Mouse (Mus musculus) kidney, adult 2 months (tissue): ENCODE measurements around the gene Svs5. TPM values are rescaled to one million over a fixed set of nuclear protein-coding genes. Genes with fewer than 3 reads are reported as not detected.

Experiments
- DNase-seq: peaks from one replicate; pipeline ENCODE4 v3.0.0; 2021
- H3K27ac ChIP-seq: fragments of 200-500 bp; 2 replicates; pipeline ENCODE4 v1.5.1; 2012; ENCODE audit warnings: low read depth, low read length, control low read depth, inconsistent platforms; ENCODE audit not compliant: insufficient read depth
- H3K27me3 ChIP-seq: fragments of 200-500 bp; replicated peaks from 2 replicates; pipeline ENCODE4 v1.6.1; 2012; ENCODE audit warnings: mild to moderate bottlenecking, moderate library complexity, low read length, inconsistent platforms; ENCODE audit not compliant: control insufficient read depth, insufficient read depth
- H3K36me3 ChIP-seq: fragments of 200-500 bp; 2 replicates; pipeline ENCODE4 v1.6.1; 2012; ENCODE audit warnings: mild to moderate bottlenecking, moderate library complexity, low read length, inconsistent platforms; ENCODE audit not compliant: control insufficient read depth, insufficient read depth
- H3K4me1 ChIP-seq: fragments of 200-500 bp; 2 replicates; pipeline ENCODE4 v1.6.1; 2011; ENCODE audit warnings: low read length; ENCODE audit not compliant: control insufficient read depth, insufficient read depth
- H3K4me3 ChIP-seq: fragments of 200-500 bp; 2 replicates; pipeline ENCODE4 v1.5.1; 2011; ENCODE audit warnings: mild to moderate bottlenecking, low read depth, low read length, control low read depth; ENCODE audit not compliant: insufficient read depth
- CTCF ChIP-seq: fragments of 200-500 bp; conservative IDR thresholded peaks from 2 replicates; pipeline ENCODE4 v1.5.1; 2011; ENCODE audit warnings: low read depth, mild to moderate bottlenecking, control low read depth, low read length, moderate library complexity, mixed read lengths; ENCODE audit not compliant: insufficient read depth, insufficient read length
- POLR2A ChIP-seq: fragments of 200-500 bp; IDR thresholded peaks from one replicate; pipeline ENCODE4 v1.6.1; 2011; ENCODE audit warnings: low read depth, low read length, control low read depth
- WGBS: fragments of 180-500 bp; shearing (Covaris S2); methylation state at CpG from one replicate; pipeline ENCODE4 v1.1.7; 2018; 5-methylcytosine and 5-hydroxymethylcytosine counted together
- polyA plus RNA-seq: library from polyadenylated mRNA; depleted of rRNA; stranded (reverse); fragments of >200 nt; gene quantifications from 2 replicates; pipeline ENCODE4 v1.2.3, GENCODE M21; 2012; rRNA removed

Svs5 gene
- polyA plus RNA-seq, 1 experiment = not detected

- no peak for DNase-seq
- WGBS = 62% methylated on average over 3 of the region's 3 CpGs
- TF ChIP-seq CTCF = no peak
- no peak for TF ChIP-seq POLR2A
- no peaks in the 10 kb centered on the region for H3K27me3 ChIP-seq
- no peak overlapping the region for H3K27ac ChIP-seq
- no peaks in the 10 kb centered on the region for H3K4me1 ChIP-seq
- H3K36me3 ChIP-seq = no peaks in the 10 kb centered on the region
- H3K4me3 ChIP-seq = no peak overlapping the region
Measured at GRCm38 (mm10) chr2:164382971-164383370, 50.4 kb downstream of the Svs5 start.

Other genes with a start within 250 kb of the Svs5 start
- 0.36 and 0.48 TPM in 2 replicates for gene Kcns1, start 161.6 kb upstream of the Svs5 start, polyA plus RNA-seq
- not detected in 2 replicates for gene Wfdc5, start 150.0 kb upstream of the Svs5 start, polyA plus RNA-seq
- not detected in 2 replicates for gene Wfdc12, start 142.1 kb upstream of the Svs5 start, polyA plus RNA-seq
- 0.20 TPM in 1 of 2 replicates, not detected in the other for gene Wfdc15a, start 132.6 kb upstream of the Svs5 start, polyA plus RNA-seq
- 492 and 557 TPM in 2 replicates for gene Wfdc15b, start 111.1 kb upstream of the Svs5 start, polyA plus RNA-seq
- not detected in 2 replicates for gene Svs2, start 94.3 kb upstream of the Svs5 start, polyA plus RNA-seq
- gene Svs3b, start 76.1 kb upstream of the Svs5 start, polyA plus RNA-seq = not detected in 2 replicates
- not detected in 2 replicates for gene Svs4, start 54.3 kb upstream of the Svs5 start, polyA plus RNA-seq
- gene Svs3a, start 43.5 kb upstream of the Svs5 start, polyA plus RNA-seq = not detected in 2 replicates
- gene Svs6, start 16.0 kb upstream of the Svs5 start, polyA plus RNA-seq = not detected in 2 replicates
- 3.0 and 4.6 TPM in 2 replicates for gene Slpi, start 56.4 kb downstream of the Svs5 start, polyA plus RNA-seq
- 0.04 TPM in 1 of 2 replicates, not detected in the other for gene Rbpjl, start 70.4 kb downstream of the Svs5 start, polyA plus RNA-seq
- 1.4 and 2.6 TPM in 2 replicates for gene Matn4, start 72.4 kb downstream of the Svs5 start, polyA plus RNA-seq
- 194 and 212 TPM in 2 replicates for gene Sdc4, start 111.1 kb downstream of the Svs5 start, polyA plus RNA-seq
- gene Sys1, start 124.2 kb downstream of the Svs5 start, polyA plus RNA-seq = 94.5 and 122 TPM in 2 replicates
- 22.1 and 23.4 TPM in 2 replicates for gene Gm20458, start 128.2 kb downstream of the Svs5 start, polyA plus RNA-seq
- gene Trp53tg5, start 141.0 kb downstream of the Svs5 start, polyA plus RNA-seq = 0.10 TPM in 1 of 2 replicates, not detected in the other
- gene Dbndd2, start 153.4 kb downstream of the Svs5 start, polyA plus RNA-seq = 36.8 and 43.6 TPM in 2 replicates
- gene Pigt, start 164.8 kb downstream of the Svs5 start, polyA plus RNA-seq = 101 and 123 TPM in 2 replicates
- 459 and 460 TPM in 2 replicates for gene Wfdc2, start 229.7 kb downstream of the Svs5 start, polyA plus RNA-seq
- not detected in 2 replicates for gene Spint3, start 240.7 kb downstream of the Svs5 start, polyA plus RNA-seq